Mouse (Mus musculus) limb, embryonic 11.5 days (tissue): ENCODE results near the gene Gprasp2. TPM values are rescaled to one million over a fixed set of nuclear protein-coding genes. Genes with fewer than 3 reads are reported as not detected.
"Not testable (repeated sequence)": the region's sequence is repeated elsewhere in the genome, so short reads cannot be mapped to it uniquely, and the experiment has no call there.

Source experiments
- ATAC-seq: fragments of 200-750 bp; cut with Nextera tagmentation; 2 replicates; pipeline ENCODE4 v1.8.0; 2017; ENCODE audit warnings: low read depth; ENCODE audit not compliant: insufficient number of reproducible peaks, low FRiP score, low TSS enrichment
- DNase-seq: peaks from one replicate; pipeline ENCODE4 v3.0.0-alpha.2; 2015; ENCODE audit warnings: low spot score
- H3K27ac ChIP-seq: fragments of 300-500 bp; sonication (generic); replicated peaks from 2 replicates; pipeline ENCODE4 v1.5.1; 2014; ENCODE audit warnings: low read depth, mild to moderate bottlenecking, low read length
- H3K27me3 ChIP-seq: fragments of 300-500 bp; sonication (generic); 2 replicates; pipeline ENCODE4 v1.6.1; 2014; ENCODE audit warnings: mild to moderate bottlenecking, low read length, mixed read lengths; ENCODE audit not compliant: control insufficient read depth, insufficient read depth
- H3K36me3 ChIP-seq: fragments of 300-500 bp; sonication (generic); 2 replicates; pipeline ENCODE4 v1.6.1; 2014; ENCODE audit warnings: mild to moderate bottlenecking, low read length, moderate library complexity, mixed read lengths; ENCODE audit not compliant: control insufficient read depth, insufficient read depth
- H3K4me1 ChIP-seq: fragments of 300-500 bp; sonication (generic); 2 replicates; pipeline ENCODE4 v1.6.1; 2014; ENCODE audit warnings: low read length, mixed read lengths; ENCODE audit not compliant: control insufficient read depth, insufficient read depth
- H3K4me2 ChIP-seq: fragments of 300-500 bp; sonication (generic); 2 replicates; pipeline ENCODE4 v1.6.1; 2014; ENCODE audit warnings: low read depth, mild to moderate bottlenecking, moderate library complexity; ENCODE audit not compliant: severe bottlenecking
- H3K4me3 ChIP-seq: fragments of 300-500 bp; sonication (generic); 2 replicates; pipeline ENCODE4 v1.5.1; 2014; ENCODE audit warnings: low read depth, low read length
- H3K9ac ChIP-seq: fragments of 300-500 bp; sonication (generic); 2 replicates; pipeline ENCODE4 v1.6.1; 2014; ENCODE audit warnings: mild to moderate bottlenecking, low read length
- H3K9me3 ChIP-seq: fragments of 300-500 bp; sonication (generic); 2 replicates; pipeline ENCODE4 v1.6.1; 2016; ENCODE audit warnings: low read length; ENCODE audit not compliant: control insufficient read depth
- WGBS: fragments of 180-500 bp; shearing (Covaris S2); extraction: QIAGEN DNeasy Blood & Tissue Kit; methylation state at CpG from one replicate; pipeline ENCODE4 v1.1.7; 2014; 5-methylcytosine and 5-hydroxymethylcytosine counted together
- polyA plus RNA-seq: library from polyadenylated mRNA; unstranded; fragments of >200 nt; fragmentation: Nextera tagmentation; extraction: Ambion mirVana; gene quantifications from 2 replicates; pipeline ENCODE4 v1.2.1, GENCODE M21; 2014

The Gprasp2 gene
- polyA plus RNA-seq, 1 experiment from 2014 or later: 31.6 TPM

DNA sequence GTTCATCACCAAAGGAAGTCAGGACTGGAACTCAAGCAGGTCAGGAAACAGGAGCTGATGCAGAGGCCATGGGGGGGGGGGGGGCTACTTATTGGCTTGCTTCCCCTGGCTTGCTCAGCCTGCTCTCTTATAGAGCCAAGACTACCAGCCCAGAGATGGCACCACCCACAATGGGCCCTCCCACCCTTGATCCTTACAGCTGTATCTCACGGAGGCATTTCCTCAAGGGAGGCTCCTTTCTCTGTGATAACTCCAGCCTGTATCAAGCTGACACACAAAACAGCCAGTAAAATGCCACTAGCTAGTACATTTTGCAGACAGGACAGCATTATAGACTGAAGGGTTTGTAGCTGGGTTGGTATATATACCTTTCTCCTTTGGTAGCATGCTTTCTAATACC is 2.9 kb upstream of the Gprasp2 start:
- not testable (repeated sequence) for H3K4me1 ChIP-seq, H3K4me3 ChIP-seq, H3K9me3 ChIP-seq, H3K36me3 ChIP-seq, H3K4me2 ChIP-seq, ATAC-seq, H3K27me3 ChIP-seq, H3K9ac ChIP-seq, DNase-seq, H3K27ac ChIP-seq
- 50% methylated on average over 1 of the region's 1 CpGs for WGBS

DNA sequence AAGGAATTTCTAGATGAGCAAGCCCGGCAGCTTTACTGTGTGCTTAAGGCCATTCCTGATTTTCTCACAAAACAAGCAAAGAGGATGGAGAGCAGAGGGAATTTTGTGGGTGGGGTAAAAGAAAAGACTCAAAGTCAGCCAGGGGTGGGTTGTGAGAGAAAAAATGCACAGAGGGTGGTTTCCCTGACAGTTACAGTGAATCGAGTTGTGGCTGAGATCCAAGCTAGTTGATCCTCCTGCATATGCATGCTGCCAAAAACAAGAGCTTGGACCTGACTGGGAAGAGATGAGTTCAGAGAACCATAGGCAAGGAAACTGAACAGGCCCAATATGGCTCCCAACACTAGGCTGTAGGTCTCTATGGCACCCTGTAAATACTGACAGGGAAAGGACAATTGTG is 938 bp upstream of the Gprasp2 start:
- H3K27ac ChIP-seq: no peak overlapping the region

DNA sequence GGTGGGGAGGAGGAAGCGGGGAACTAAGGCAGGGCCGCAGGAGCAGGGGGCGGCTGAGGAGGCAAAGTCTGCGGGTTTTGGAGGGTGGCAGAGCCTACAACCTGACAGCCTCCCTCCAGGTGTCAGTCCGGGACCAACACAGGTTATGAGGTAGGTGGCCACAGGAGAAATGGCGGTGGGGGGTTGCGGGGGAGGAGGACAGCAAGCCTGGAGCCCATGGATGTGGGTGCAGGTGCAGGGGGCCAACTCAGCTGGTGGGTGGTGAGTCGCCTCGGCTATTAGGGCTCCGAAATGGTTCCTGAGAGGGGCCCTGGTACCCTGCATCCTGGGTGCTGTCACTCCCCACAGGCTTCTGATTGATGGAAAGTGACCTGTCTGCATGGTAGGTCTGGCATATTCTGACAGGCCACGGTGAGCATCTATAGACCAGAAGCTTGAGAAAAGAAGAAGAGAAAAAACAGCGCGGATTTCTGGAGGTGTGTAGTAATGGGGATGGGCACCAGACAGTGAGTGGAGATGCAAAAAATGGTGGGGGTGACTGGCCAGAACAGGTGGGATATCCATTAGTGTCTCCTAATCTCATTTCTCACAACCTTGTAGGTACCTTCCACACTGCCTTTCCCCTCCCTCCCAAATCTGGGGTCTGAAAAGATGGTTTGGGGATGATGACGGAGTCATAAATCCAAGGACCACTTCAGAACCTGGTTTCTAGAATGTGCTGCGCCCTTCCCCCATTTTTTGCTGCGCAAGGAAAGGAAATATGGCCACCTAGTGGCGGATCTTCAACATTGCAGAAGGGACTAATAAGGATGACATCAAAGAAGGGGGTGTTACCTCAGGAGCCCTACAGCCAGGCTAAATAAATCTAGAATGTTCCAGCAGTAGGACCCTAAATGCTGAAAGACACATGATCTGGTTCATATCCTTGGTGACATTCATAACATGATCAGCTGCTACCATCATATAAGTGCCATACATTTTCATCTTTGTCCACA is 860 bp downstream of the Gprasp2 start:
- not testable (repeated sequence) for H3K27ac ChIP-seq, H3K4me1 ChIP-seq, H3K36me3 ChIP-seq

More for the DNA sequence above, 938 bp upstream of the Gprasp2 start:
- no peak for ATAC-seq
- no peak overlapping the region for H3K4me3 ChIP-seq
- no peaks in the 10 kb centered on the region for H3K36me3 ChIP-seq
- no peak for DNase-seq
- no peak overlapping the region for H3K9ac ChIP-seq
- no peaks in the 10 kb centered on the region for H3K9me3 ChIP-seq
- WGBS: 81% methylated on average over 2 of the region's 2 CpGs
- no peaks in the 10 kb centered on the region for H3K27me3 ChIP-seq
- H3K4me2 ChIP-seq: no peak overlapping the region
- H3K4me1 ChIP-seq: no peaks in the 10 kb centered on the region

DNA sequence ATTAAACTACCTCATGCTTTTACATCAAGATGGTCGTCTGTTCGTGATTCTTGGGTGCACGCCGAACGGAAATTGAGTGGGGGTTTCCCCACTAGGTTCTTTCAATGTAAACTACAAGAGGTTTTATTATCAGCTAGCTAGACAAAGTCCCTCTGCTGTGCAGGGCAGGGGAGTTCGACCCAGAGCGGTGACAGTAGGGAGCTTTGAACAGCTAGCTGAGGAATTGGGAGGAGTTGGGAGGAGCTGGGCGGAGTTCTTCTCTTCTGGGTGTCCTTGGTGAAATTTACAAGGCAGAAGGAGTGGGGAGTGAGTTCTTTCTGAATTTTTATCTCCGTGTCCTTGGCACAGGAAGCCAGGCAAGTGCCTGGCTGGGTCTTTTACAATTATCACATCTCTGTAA is 28.0 kb downstream of the Gprasp2 start:
- DNase-seq, H3K4me3 ChIP-seq, H3K36me3 ChIP-seq, H3K9me3 ChIP-seq, H3K4me2 ChIP-seq, H3K27me3 ChIP-seq, H3K9ac ChIP-seq, ATAC-seq, H3K4me1 ChIP-seq, H3K27ac ChIP-seq: not testable (repeated sequence)
- WGBS: 84% methylated on average over 9 of the region's 9 CpGs

More for the DNA sequence above, 860 bp downstream of the Gprasp2 start:
- not testable (repeated sequence) for ATAC-seq, H3K9me3 ChIP-seq, H3K27me3 ChIP-seq
- Histone ChIP-seq H3K4me2 (peak overlapping the region; percentile 66), H3K9ac (peak overlapping the region; percentile 12; the same call in 1 of the 2 replicates), H3K4me3 (peak overlapping the region; percentile 43)
- DNase-seq: peak; percentile 33
- whole genome bisulfite sequencing: 21% methylated on average over 16 of the region's 17 CpGs

DNA sequence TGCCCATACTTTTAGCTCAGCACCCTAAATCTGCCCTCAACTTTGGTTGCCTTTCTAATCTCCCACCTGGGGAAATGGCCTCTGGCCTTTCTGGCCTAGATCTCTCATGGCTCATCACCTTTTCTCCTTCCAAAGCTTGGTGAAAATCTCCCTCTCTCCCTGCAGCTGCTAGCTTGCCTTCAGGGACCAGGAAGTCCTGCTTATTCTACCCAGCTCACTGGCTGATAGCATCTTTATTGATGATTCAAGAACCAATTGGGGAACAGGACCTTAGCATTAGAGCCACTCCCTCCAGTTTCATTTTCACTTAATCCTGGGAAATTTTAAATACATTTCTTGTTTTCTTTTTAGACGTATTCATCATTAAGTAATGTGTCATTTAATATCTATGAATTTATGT is 37.8 kb downstream of the Gprasp2 start:
- 92% methylated on average over 1 of the region's 1 CpGs for WGBS
- Histone ChIP-seq H3K9me3 (no peaks in the 10 kb centered on the region), H3K4me1 (no peaks in the 10 kb centered on the region), H3K27ac (no peak overlapping the region), H3K9ac (no peak overlapping the region), H3K27me3 (no peaks in the 10 kb centered on the region), H3K4me3 (no peak overlapping the region), H3K36me3 (no peaks in the 10 kb centered on the region), H3K4me2 (no peak overlapping the region)
- no peak for ATAC-seq
- no peak for DNase-seq

DNA sequence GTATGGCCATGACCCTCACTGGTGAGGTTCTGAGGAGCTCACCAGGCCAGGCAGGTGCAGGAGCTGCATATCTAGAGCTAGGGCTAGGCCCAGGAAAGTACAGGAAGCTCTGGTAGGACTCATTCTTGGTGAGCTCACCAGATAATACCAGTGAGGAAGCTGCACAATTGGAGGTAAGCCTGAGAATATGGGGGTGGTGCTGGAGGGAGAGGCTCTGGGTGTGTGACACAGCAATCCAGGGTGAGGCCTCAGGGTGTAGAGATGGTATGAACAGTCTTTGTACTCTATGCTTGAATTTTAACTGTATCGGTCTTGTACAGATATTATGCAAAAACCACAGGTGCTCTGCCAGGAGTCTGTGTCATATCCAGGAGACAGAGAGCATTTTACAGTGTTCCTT is 40.8 kb downstream of the Gprasp2 start:
- H3K9ac ChIP-seq: no peak overlapping the region
- H3K27me3 ChIP-seq: no peaks in the 10 kb centered on the region
- WGBS: 100% methylated on average over 1 of the region's 1 CpGs
- H3K4me1 ChIP-seq: no peaks in the 10 kb centered on the region
- DNase-seq (no peak), ATAC-seq (no peak)
- H3K4me2 ChIP-seq: no peak overlapping the region
- no peak overlapping the region for H3K27ac ChIP-seq
- no peaks in the 10 kb centered on the region for H3K36me3 ChIP-seq
- no peaks in the 10 kb centered on the region for H3K9me3 ChIP-seq
- H3K4me3 ChIP-seq: no peak overlapping the region

DNA sequence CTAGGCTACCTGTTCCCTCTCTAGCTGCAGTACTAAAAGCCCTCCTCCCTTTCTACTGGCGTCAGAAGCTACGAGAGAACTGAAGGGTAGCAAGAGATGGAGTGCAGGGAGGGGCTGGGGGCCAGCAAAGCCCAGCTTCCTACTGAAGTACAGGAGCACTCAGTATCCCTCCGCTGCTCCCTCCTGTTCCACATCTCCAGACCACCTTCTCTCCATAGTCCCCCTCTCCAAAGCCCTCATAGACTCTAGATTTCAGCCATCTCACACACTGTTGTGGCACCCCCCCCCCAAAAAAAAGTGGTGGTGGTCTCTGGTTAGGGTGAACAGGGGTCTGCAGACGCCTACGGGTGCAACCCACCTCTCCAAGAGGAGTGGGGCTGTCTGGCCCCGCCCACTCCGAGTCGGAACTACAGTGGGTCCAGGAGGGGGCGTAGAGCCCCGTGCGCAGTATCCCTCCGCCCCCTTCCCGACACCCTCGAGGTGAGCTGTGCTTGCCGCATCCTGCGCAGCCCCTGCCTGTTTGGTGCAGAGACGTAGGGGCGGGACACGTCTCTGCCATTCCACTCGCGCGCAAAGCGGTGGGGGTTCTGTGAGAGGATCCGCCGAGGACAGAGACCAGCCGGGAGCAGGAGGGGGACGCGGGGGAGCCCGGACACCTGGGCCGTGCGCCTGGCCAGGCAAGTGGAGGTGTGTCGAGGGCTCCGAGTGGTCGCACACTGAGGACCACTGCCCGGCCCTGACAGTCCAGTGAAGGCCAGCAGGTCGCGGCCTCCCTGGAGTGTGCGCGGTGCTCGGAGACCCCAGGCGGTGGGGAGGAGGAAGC is 46.8 kb downstream of the Gprasp2 start:
- 24% methylated on average over 39 of the region's 41 CpGs for WGBS
- H3K36me3 ChIP-seq: no peaks in the 10 kb centered on the region
- ATAC-seq (peak; percentile 99), DNase-seq (peak; percentile 80)
- no peaks in the 10 kb centered on the region for H3K9me3 ChIP-seq
- peak overlapping the region; percentile 74 for H3K9ac ChIP-seq
- H3K27ac ChIP-seq: peak overlapping the region; percentile 47; the same call in 1 of the 2 replicates
- H3K4me2 ChIP-seq: peak overlapping the region; percentile 42
- no peaks in the 10 kb centered on the region for H3K4me1 ChIP-seq
- no peaks in the 10 kb centered on the region for H3K27me3 ChIP-seq
- H3K4me3 ChIP-seq: peak overlapping the region; percentile 63

DNA sequence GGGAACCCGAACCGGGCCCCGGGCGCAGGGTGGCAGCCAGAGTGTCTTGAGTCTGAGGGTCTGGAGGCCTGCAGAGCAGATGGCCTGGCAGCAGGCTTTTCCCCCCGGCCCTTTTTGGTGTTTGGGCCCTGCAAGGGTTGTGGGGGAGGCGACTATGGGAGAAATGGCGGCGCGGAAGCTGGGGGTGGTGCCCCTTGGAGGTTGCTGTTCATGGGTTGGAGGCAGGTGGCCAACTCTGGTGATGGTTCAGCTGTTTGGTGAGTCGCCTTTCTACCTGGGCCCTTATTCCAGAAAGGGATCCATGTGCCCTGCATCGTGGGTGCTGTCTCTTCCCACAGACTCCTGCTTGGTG is 47.4 kb downstream of the Gprasp2 start:
- Histone ChIP-seq H3K4me3 (peak overlapping the region; percentile 63), H3K9me3 (no peaks in the 10 kb centered on the region), H3K27me3 (no peaks in the 10 kb centered on the region), H3K9ac (peak overlapping the region; percentile 74), H3K36me3 (no peaks in the 10 kb centered on the region), H3K4me2 (peak overlapping the region; percentile 42), H3K27ac (peak overlapping the region; percentile 47; the same call in 1 of the 2 replicates), H3K4me1 (no peaks in the 10 kb centered on the region)
- 16% methylated on average over 11 of the region's 11 CpGs for WGBS
- no peak for ATAC-seq
- DNase-seq: no peak
